Comparison of ENCODE assay signal across 7 mouse cellular contexts in genomic region chr6:18170311-18170922, GRCm38 (mm10). TPM values are rescaled to one million over a fixed set of nuclear protein-coding genes. Genes with fewer than 3 reads are reported as not detected.
A peak's percentile ranks its signal among the peaks of the same experiment; 100 is the strongest.
DNase-seq lines count a peak whose midpoint lies in the region; ATAC-seq and TF ChIP-seq lines count a peak whose summit lies in the region.

Gene Cftr (plus strand): TSS chr6:18170687.

- peak; percentile 10 for DNase-seq in thymus, postnatal 4 days
- no peak for DNase-seq in thymus, adult 18-20 months
- DNase-seq in forebrain, embryonic 10.5 days (ENCODE audit: extremely low spot score, low spot score), result peak; percentile 20
- DNase-seq in kidney, adult 8-10 months, result peak; percentile 7 to 13
- DNase-seq in lung, embryonic 14.5 days, result peak; percentile 58
- peak; percentile 26 for DNase-seq in right cerebral cortex, postnatal 14 days
- DNase-seq in layer of hippocampus, adult 8-10 months (ENCODE audit: low spot score in 2 of 2), result no peak

- peaks cover 7% of the 10 kb centered on the region; the same call in 1 of the 2 replicates for H3K4me1 ChIP-seq in forebrain, embryonic 10.5 days
- no peaks in the 10 kb centered on the region for H3K4me1 ChIP-seq in lung, embryonic 14.5 days (ENCODE audit: insufficient read depth)

- peak within 1 kb of the TSS; percentile 84 for H3K4me2 ChIP-seq in lung, embryonic 14.5 days

- no peaks in the 10 kb centered on the region for H3K9me3 ChIP-seq in forebrain, embryonic 10.5 days
- H3K9me3 ChIP-seq in lung, embryonic 14.5 days (ENCODE audit: low read depth, low read length), result no peaks in the 10 kb centered on the region

- ATAC-seq in lung, embryonic 14.5 days (ENCODE audit: insufficient read depth), result peak; percentile 89

- 2% methylated on average over 41 of the region's 45 CpGs for WGBS in forebrain, embryonic 10.5 days
- 1% methylated on average over 40 of the region's 45 CpGs for WGBS in lung, embryonic 14.5 days

- H3K36me3 ChIP-seq in forebrain, embryonic 10.5 days (replicated peaks), result no peaks in the 10 kb centered on the region
- H3K36me3 ChIP-seq in lung, embryonic 14.5 days (ENCODE audit: insufficient read depth), result no peaks in the 10 kb centered on the region

- H3K27me3 ChIP-seq in forebrain, embryonic 10.5 days (ENCODE audit: poor library complexity, severe bottlenecking), result peaks cover 34% of the 10 kb centered on the region
- H3K27me3 ChIP-seq in lung, embryonic 14.5 days (ENCODE audit: insufficient read depth, low read length), result no peaks in the 10 kb centered on the region

- H3K4me3 ChIP-seq in forebrain, embryonic 10.5 days, result peak within 1 kb of the TSS; percentile 64
- H3K4me3 ChIP-seq in lung, embryonic 14.5 days (ENCODE audit: low read depth, low read length), result peak within 1 kb of the TSS; percentile 53

- no peak for TF ChIP-seq CTCF in lung, embryonic 14.5 days (IDR thresholded peaks at IDR 0.05; ENCODE audit: low read depth)

- peak within 1 kb of the TSS; percentile 57 for H3K9ac ChIP-seq in lung, embryonic 14.5 days

- H3K27ac ChIP-seq in forebrain, embryonic 10.5 days, result peak within 1 kb of the TSS; percentile 75
- 0 out of 2 replicates have a peak within 1 kb of the TSS, but pooled peaks have one; percentile 4 for H3K27ac ChIP-seq in lung, embryonic 14.5 days (ENCODE audit: low read depth)

RNA-seq across cellular contexts. Expression of gene Cftr, which starts in this region (rescaled TPM):
- 0.14 and 0.16 TPM in 2 replicates for polyA plus RNA-seq in forebrain, embryonic 10.5 days (2016; fragmentation: Nextera tagmentation; extraction: Ambion mirVana)
- polyA plus RNA-seq in lung, embryonic 14.5 days (2014; fragmentation: Nextera tagmentation; extraction: Ambion mirVana), result 5.8 and 6.1 TPM in 2 replicates
- total RNA-seq in layer of hippocampus, adult 8-10 months (2022), result under 1 TPM; 0.14 to 0.27 (median 0.17) TPM

Comparison
In these comparisons a context has a peak if more than half of its experiments do, and no peak if none do; other contexts are left out.
1. DNase-seq: peak in thymus, postnatal 4 days (single experiment), kidney, adult 8-10 months (2 of 2), lung, embryonic 14.5 days (single experiment) and right cerebral cortex, postnatal 14 days (single experiment); none in thymus, adult 18-20 months (0 of 2) and layer of hippocampus, adult 8-10 months (0 of 2).
2. Peak in DNase-seq, H3K4me3 ChIP-seq and H3K27ac ChIP-seq in forebrain, embryonic 10.5 days; RNA of the gene not detected or under 1 TPM.